Mouse (Mus musculus) layer of hippocampus, postnatal 10 days (tissue): ENCODE data around the gene Bpi. TPM values are rescaled to one million over a fixed set of nuclear protein-coding genes. Genes with fewer than 3 reads are reported as not detected.
A peak's percentile ranks its signal among the peaks of the same experiment; 100 is the strongest.

ENCODE experiments used
- DNase-seq, 2 experiments: peaks; one replicate each; pipeline ENCODE4 v3.0.0; 2021; ENCODE audit warnings: low spot score in 2 of 2
- long read RNA-seq: library from polyadenylated mRNA; stranded (forward); transcript quantifications from one replicate; pipeline ENCODE4 v2.0.0, GENCODE M21; 2023
- total RNA-seq, 2 experiments: library from RNA; stranded (reverse); gene quantifications; 2 replicates each; pipeline ENCODE4 v1.2.3; 2021

Gene Bpi
- total RNA-seq, result not detected
- long read RNA-seq, result 0 reads

- DNase-seq, result no peak
These were observed at the start of gene Bpi for GRCm38 (mm10) chr2:158258005-158258418. Gene Bpi, plus strand, starts transcription at chr2:158258094.

DNA sequence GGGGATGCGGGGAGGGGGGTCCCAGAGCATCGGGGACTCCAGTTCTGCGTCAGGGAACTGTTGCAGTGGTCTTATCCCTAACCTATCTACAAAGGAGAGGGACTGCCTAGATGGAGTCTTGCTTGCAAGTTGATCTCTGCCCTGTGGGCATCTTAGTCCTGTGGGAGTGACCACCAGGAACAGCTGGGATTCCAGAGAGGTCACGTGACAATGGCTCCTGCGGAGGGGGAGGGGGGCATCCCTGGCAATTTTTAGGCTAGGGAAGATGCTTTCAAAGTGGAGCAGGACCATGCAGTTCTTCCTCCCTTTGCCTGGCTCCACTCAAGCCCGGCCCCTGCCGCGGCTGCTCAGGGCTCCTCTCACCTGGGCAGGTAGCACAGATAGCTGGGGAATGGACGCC lies 48.1 kb upstream of the Bpi start:
- DNase-seq, result no peak

DNA sequence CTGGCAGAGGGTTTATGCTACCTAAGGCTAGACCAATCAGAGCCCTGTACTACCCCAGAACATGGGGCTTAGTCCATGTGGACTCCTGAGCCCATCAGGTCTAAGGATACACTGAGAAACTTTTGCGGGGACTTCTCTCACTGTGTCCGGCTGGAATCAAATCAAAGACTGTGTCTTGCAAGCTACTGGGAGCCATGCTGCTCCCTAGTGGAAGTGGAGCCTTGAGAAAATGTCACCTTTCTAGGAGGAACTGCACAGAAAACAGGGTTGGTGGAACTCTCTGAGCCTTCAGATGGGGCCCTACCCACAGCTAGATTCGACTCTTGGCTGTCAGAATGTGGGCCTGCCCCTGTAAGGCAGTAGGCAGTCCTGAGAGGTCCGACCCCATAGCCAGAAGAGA lies 47.4 kb upstream of the Bpi start:
- peak; percentile 51 to 67 for DNase-seq

DNA sequence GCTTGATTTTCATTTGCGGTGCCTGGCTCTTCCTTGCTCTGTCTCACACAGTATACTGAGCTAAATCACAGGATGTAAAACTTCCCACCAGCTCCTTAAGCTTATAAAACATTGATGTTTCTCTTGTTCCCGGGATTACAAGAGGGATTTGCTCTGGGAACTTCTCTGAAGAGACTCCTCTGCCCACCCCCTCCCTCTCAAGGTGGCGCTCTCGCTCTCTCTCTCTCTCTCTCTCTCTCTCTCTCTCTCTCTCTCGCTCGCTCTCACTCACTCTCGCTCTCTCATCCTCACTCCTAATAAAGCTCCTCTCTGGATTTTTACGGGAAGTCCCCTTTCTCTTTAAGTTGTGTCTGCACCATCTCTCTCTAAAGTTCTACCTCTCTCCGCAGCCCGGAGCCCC lies 46.9 kb upstream of the Bpi start:
- no peak for DNase-seq

GRCm38 (mm10) chr2:158211764-158212471 lies 46.0 kb upstream of the Bpi start:
- DNase-seq, result no peak

- no peak for DNase-seq
These were observed 42.4 kb upstream of the Bpi start for GRCm38 (mm10) chr2:158215283-158216117.

GRCm38 (mm10) chr2:158216510-158216909 lies 41.4 kb upstream of the Bpi start:
- DNase-seq, result no peak

- DNase-seq, result no peak
These were observed 38.3 kb upstream of the Bpi start for GRCm38 (mm10) chr2:158219562-158219961.

DNA sequence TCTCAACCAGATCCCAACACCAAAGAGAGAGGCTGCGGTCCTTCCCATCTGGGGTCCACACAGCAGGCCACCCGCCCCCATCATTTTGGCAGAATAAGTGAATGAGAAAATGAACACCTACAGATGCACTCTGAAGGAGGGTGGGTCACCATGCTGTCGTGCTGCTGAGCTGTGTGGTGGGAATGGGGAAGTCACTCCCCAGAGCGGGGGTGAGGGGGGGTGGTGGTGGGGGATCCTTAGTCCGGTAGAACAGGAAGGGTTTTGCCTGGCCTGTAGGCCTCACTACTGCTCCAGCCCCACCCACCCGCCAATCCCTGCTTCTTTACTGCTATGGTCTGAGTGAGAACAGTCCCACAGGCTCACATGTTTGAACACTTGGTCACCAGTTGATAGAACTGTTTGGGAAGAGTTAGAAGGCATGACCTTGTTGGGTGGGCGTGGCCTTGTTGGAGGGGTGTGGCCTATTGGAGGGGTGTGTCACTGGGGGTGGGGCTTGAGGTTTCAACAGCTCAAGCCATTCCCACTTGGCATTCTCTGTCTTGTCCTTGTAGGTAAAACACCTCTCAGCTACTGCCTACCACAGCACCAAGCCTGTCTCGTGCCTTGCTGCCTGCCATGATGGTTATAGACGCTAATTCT lies 36.3 kb upstream of the Bpi start:
- DNase-seq, result no peak

- DNase-seq, result no peak
These were observed 35.2 kb upstream of the Bpi start for GRCm38 (mm10) chr2:158222664-158223063.

- DNase-seq, result no peak
These were observed 34.4 kb upstream of the Bpi start for GRCm38 (mm10) chr2:158223497-158223896.

DNA sequence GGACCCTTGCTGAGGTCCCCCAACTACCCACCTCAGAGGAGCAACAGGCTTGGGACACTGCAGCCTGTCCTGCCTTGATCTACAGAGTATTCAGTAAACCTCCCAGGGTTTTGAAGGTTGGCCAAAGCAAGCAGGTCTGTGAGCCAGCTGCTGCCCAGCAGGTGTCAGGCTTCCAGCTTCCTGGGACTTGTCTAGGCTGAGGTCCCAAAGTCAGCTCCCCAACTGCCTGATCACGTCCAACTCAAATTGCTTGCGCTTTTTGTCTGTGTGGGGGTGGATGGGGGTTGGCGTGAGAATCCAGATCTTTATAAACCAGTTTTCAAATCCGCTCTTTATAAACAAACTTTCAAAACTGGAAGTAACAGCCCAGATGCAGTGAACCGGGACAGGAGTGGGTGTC lies 32.6 kb upstream of the Bpi start:
- DNase-seq, result no peak

GRCm38 (mm10) chr2:158228670-158229502 lies 29.0 kb upstream of the Bpi start, which contains the start of gene D630003M21Rik:
Gene D630003M21Rik, minus strand, starts transcription at chr2:158229222.
- DNase-seq, result peak; percentile 46 to 55

DNA sequence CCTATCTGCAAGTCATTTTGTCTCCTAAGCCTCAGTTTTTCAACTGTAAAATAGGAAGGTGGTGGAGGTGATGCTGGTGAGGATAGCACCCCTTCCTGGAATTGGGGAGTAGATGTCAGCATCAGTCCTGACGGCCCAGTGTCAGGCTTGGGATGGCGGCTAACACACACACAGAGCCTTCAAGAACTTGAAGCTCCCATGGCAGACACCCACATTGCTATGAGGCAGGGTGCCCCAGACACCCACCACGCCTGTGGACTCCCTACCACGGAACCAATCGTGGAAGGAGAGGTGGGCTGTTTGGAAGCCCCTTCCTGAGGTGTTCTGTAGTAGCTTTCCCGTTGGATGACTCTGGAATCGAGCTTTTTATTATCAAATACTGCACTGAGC lies 28.4 kb upstream of the Bpi start:
- no peak for DNase-seq

DNA sequence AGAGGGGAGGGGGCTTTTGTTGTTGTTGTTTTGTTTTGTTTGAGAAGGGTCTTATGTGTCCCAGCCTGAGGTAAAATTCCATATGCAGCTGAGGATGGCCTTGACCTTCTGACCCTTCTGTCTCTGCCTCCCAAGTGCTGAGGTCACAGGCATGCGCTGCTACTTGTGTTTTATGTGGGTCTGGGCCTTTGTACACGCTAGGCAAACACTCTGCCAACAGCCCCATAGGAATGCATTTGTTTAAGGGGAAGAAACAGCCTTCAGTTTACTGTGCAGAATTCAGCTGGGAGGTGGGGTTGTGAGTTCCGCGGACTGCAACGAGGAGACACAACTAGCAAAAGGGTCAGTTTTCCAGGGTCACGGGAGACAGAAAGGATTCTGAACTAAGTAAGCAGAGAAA lies 27.3 kb upstream of the Bpi start:
- no peak for DNase-seq

DNA sequence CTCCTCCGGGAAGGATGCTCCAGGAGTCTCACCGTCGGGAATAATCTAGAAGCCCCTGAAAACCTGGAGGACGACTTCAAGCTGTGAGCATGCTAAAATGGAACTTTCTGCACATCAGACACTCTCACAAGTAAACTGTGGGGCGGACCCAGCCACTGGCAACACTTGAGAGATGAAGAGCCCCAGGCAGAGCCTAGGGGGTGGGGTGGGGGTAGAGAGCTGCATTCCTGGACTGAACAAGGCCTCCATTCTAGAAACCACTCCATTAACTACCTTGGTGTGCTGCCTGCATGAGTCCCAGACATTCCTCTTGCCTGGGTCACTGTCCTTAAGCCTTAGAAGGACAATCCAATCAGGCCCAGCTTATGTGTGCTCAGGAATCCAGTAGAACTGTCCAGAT lies 26.8 kb upstream of the Bpi start:
- no peak for DNase-seq

GRCm38 (mm10) chr2:158232414-158232813 lies 25.5 kb upstream of the Bpi start:
- no peak for DNase-seq

- no peak for DNase-seq
These were observed 24.8 kb upstream of the Bpi start for GRCm38 (mm10) chr2:158233106-158233505.

- no peak for DNase-seq
These were observed 21.2 kb upstream of the Bpi start for GRCm38 (mm10) chr2:158236698-158237097.

DNA sequence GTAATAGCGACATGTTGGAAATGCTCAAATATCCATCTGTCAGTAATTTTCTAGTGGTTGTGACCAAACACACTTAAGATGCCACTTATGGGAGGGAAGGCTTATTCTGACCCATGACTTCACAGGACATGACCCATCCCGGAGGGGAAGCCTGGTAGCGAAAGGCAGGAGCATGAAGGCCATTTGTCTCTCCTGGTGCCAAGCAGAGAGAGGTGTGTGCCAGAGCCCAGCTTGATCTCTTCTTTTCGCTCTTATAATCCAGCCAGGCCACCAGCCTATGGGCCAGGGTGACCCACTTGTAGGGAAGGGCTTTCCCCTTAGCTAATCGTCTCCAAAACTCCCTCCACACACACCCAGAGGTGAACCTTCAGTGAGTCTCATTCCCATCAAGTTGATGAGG lies 19.8 kb upstream of the Bpi start:
- no peak for DNase-seq

GRCm38 (mm10) chr2:158241126-158241738 lies 16.7 kb upstream of the Bpi start:
- no peak for DNase-seq
